Mouse (Mus musculus): ENCODE data around the gene Olfr1314.

DNA sequence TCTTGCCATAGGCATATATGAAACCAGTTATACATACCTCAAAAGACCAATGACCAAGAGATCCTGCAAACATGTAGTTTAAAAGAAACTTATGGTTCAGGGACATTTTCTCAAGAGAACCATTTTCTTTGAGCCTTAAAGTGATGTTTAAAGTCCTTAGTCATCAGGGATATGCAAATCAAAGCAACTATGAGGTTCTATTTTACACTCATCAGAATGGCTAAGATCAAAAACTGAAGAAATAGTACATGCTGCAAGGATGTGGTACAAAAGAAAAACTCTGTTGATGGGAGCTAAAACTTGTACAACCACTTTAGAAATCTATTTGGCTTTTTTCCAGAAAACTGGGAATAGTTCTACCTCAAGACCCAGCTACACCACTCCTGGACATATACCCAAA is 18.8 kb downstream of the Olfr1314 start, which contains the start of gene Olfr1313:
- TF ChIP-seq CTCF (IDR thresholded peaks at IDR 0.05; ENCODE audit: borderline replicate concordance, insufficient read depth, low read length): no peak
- TF ChIP-seq POLR2A (IDR thresholded peaks at IDR 0.05; ENCODE audit: low read depth, low read length): no peak
